Mouse (Mus musculus): ENCODE measurements around the gene Mrpl43.
"Not testable (repeated sequence)": the region's sequence is repeated elsewhere in the genome, so short reads cannot be mapped to it uniquely, and the experiment has no call there.

Gene Mrpl43

GRCm38 (mm10) chr19:45005957-45006712 is at the start of gene Mrpl43:
Gene Mrpl43 (minus strand): TSS chr19:45006442.
- DNase-seq (ENCODE audit: low spot score): peak; percentile 92

GRCm38 (mm10) chr19:45054892-45055690 is 48.8 kb upstream of the Mrpl43 start:
- no peak for DNase-seq (ENCODE audit: low spot score)

GRCm38 (mm10) chr19:45053451-45053850 is 47.2 kb upstream of the Mrpl43 start:
- no peak for DNase-seq (ENCODE audit: low spot score)

DNA sequence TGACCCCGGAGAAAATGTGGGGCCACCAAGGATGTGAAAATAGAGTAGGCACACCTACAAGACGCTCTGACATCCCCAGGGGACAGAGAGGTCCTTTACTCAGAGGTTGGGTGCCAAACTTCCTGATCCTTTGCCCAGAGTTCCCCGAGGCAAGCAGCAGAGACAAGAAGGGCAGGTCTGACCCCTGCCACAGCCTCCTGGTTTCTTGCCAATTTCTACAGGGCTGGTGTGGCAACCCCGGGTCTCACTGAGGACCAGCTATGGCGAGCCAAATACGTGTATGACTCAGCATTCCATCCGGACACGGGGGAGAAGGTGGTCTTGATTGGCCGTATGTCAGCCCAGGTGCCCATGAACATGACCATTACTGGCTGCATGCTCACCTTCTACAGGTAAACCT is 43.3 kb upstream of the Mrpl43 start:
- no peak for DNase-seq (ENCODE audit: low spot score)

- DNase-seq (ENCODE audit: low spot score): no peak
Observed at GRCm38 (mm10) chr19:45048644-45049365, 42.6 kb upstream of the Mrpl43 start.

GRCm38 (mm10) chr19:45047935-45048643 is 41.8 kb upstream of the Mrpl43 start:
- peak; percentile 34 for DNase-seq (ENCODE audit: low spot score)

- peak; percentile 73 for DNase-seq (ENCODE audit: low spot score)
Observed at GRCm38 (mm10) chr19:45047417-45047934, 41.2 kb upstream of the Mrpl43 start, which contains the start of gene Sfxn3. Gene Sfxn3 (plus strand): TSS chr19:45047503.

DNA sequence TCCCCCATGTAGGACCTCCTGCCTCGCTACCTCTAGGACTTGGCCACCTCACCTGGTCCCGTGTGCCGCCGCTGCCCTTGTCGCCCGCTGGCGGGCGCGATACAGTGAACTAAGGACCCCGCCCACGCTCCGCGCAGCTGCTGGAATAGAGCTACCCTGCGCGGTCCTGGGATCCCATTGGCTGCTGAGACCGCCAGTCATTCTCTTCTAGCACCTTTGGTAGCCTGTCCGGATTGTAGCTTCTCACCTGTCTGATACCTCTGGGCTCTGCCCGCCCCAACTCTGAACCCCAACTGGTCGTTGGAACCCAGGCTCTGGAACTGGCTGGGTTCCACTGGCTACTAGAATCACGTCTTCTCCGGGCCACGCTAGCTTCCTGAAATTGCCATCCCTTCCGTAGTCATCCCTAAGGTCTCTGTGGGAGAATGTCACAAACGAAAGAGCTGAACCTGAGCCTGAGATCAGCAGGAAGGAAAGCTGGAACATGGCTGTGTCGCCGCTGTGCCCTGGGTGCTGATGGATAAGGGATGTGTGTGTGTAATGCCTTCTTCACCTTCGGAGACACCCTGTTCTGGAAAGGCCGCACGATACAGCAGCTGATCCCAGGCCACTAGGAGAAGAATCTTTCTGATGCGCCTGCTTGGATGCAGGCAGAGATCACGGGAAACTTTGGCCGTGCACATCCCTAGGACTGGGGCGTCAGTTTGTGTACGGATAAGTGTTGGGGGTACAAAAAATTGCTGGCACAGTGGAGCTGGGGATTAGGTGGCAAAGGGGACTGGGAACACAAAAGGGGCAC is 40.5 kb upstream of the Mrpl43 start:
- DNase-seq (ENCODE audit: low spot score): peak; percentile 58

GRCm38 (mm10) chr19:45045651-45046050 is 39.4 kb upstream of the Mrpl43 start, which contains the start of gene Pdzd7:
Gene Pdzd7 (minus strand): TSS chr19:45045717.
- no peak for DNase-seq (ENCODE audit: low spot score)

- DNase-seq (ENCODE audit: low spot score): no peak
Observed at GRCm38 (mm10) chr19:45045236-45045635, 39.0 kb upstream of the Mrpl43 start.

DNA sequence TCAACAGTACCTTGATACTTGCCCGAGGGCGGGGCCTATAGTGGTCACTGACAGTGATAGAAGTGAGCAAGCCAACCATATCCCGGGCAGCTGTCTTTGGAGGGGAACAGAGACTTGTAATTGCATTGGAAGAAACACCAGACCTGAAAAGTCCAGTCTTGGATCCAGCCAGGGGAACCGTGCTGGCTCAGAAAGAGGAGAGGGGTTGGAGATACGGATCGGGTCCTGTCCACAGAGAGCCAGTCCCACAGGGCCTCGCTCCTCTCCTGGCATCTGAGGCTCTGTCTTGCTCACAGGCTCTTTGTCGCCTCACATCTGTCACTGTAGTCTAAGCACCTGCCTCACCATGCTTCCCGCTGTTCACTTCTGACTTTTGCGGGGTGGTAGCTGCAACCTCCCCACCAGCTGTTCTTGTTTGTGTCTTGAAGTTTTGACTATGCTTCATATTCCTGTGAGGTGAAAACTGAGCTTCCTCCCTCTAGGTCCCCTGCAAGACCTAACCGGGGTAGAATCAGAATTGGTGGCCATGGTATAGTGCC is 38.2 kb upstream of the Mrpl43 start:
- no peak for DNase-seq (ENCODE audit: low spot score)

DNA sequence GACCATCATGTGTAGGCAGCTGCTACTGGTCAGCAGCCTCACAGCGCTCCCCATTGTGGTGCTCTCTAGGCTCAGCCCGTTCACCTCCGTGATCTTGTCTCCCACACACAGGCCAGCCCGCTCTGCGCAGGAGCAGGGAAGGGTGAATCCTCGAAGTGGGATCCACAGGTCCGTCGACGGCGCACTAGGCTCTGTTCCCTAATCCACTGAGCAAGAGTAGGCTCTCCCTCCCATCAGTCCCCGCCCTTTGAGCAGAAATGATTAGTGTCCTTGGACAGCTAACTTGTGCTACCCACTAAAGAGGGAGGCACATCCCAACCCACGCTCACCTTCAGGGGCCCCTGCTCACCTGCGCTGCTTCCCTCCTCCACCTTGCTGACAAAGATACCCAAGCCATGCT is 34.0 kb upstream of the Mrpl43 start:
- no peak for DNase-seq (ENCODE audit: low spot score)

DNA sequence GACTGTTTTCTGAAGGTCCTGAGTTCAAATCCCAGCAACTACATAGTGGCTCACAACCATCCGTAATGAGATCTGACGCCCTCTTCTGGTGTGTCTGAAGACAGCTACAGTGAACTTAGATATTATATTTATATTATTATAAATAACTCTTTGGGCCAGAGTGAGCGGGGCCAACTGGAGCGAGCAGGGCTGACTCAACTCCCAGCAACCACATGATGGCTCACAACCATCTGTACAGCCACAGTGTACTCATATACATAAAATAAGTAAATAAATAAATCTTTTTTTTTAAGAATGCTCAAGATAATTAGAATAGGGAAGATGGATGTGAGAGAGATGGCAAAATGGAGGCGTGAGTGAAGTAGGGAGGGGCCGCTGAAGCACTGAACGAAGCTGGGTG is 32.0 kb upstream of the Mrpl43 start:
- not testable (repeated sequence) for DNase-seq (ENCODE audit: low spot score)

- no peak for DNase-seq (ENCODE audit: low spot score)
Observed at GRCm38 (mm10) chr19:45036867-45037266, 30.6 kb upstream of the Mrpl43 start.

GRCm38 (mm10) chr19:45032570-45033332 is 26.5 kb upstream of the Mrpl43 start:
- DNase-seq (ENCODE audit: low spot score): no peak

DNA sequence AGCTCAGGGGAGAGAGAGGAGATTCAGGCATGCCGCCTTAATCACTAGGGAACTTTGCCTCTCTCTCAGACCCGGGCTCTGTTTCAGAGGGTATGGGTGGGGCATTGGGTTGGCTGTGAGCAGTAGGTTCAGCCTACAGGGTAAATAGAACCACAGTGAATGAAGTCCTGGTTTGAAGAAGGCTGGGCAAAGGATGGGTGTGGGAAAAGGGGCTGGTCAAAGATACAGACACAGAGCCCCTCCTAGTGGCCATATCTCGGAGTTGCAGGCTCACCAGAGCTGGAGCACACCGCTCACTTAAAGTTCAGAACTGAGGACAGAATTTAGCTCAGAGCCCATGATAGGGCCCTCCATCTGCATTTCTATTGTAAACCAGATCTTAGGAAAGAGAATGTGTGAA is 25.5 kb upstream of the Mrpl43 start:
- peak; percentile 48 for DNase-seq (ENCODE audit: low spot score)

DNA sequence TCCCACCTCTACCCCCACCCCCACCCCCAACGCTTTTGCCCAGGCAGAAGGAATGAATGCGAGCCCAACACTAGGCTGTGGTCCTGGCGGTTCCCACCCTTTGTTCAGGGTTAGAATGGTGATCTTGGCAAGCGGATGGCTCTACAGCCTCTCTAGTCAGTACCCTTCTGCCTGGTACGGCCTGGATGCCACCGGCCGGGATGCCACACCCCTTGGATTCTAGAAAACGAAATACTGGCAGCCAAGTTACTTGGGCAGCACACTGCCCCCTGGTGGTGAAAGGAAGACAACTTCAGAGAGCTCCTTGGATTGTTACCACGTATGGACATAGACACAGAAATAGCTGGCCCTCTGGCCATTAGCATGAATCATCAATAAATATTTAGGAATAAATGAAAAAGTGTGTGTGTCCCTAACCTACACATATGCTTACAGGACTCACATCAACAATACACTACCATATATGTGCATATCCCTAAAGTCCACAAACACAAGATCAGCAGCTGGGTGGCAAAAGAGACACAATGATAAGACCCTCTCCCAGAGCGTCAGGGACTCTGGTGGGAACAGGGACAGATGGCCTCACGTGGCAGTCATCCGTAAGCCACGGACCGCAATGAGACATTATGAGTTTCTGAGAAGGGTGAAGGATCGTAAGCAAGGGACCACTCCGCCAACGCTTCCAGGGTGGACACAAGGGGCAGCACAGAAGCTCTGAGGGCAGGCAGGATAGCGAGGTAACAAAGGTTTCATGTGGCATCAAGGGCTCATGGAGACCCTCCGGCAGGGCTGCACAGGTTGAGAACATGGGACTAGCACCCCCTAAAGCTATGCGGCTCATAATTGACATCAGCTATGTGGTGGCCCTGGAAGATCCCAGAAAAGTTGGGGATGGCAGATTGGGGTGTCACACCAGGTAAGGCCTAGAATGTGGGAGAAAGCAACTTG is 24.8 kb upstream of the Mrpl43 start:
- peak; percentile 57 for DNase-seq (ENCODE audit: low spot score)

DNA sequence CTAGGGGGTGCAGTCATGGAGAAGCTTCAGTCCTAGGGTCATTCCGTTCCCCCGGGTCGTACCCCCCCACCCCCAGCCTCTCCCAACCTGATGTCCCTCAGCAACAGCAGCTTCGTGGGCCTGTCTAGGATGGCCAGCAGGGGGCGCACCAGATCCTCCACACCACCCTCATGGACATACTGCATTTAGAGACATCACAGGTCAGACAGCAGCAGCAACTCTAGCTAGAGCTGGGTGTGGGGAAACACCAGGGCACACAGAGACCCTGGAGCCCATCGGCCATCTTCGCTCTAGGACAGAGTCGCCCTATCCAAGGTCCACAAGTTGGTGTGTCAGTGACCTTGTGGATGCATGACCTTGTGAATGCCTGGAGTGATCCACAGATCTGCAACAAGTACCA is 23.9 kb upstream of the Mrpl43 start:
- DNase-seq (ENCODE audit: low spot score): no peak

GRCm38 (mm10) chr19:45029571-45029970 is 23.3 kb upstream of the Mrpl43 start:
- no peak for DNase-seq (ENCODE audit: low spot score)

All from yolk sac, embryonic 10.5 days (tissue).